Mouse (Mus musculus) lung, embryonic 16.5 days (tissue): ENCODE data around the gene Ddx1. TPM values are rescaled to one million over a fixed set of nuclear protein-coding genes. Genes with fewer than 3 reads are reported as not detected.

Experiments
- ATAC-seq: fragments of 200-750 bp; cut with Nextera tagmentation; 2 replicates; pipeline ENCODE4 v1.8.0; 2017; ENCODE audit warnings: low read depth, mild to moderate bottlenecking, moderate library complexity
- H3K27ac ChIP-seq: fragments of 300-500 bp; sonication (generic); 2 replicates; pipeline ENCODE4 v1.5.1; 2014; ENCODE audit warnings: mild to moderate bottlenecking, control low read depth, low read length
- H3K27me3 ChIP-seq: fragments of 300-500 bp; sonication (generic); 2 replicates; pipeline ENCODE4 v1.6.1; 2014; ENCODE audit warnings: low read depth, low read length, mixed read lengths; ENCODE audit not compliant: control insufficient read depth, insufficient read depth
- H3K36me3 ChIP-seq: fragments of 300-500 bp; sonication (generic); 2 replicates; pipeline ENCODE4 v1.6.1; 2014; ENCODE audit warnings: low read length; ENCODE audit not compliant: control insufficient read depth, insufficient read depth
- H3K4me1 ChIP-seq: fragments of 300-500 bp; sonication (generic); replicated peaks from 2 replicates; pipeline ENCODE4 v1.6.1; 2014; ENCODE audit warnings: low read length, mixed read lengths; ENCODE audit not compliant: control insufficient read depth, insufficient read depth
- H3K4me2 ChIP-seq: fragments of 300-500 bp; sonication (generic); 2 replicates; pipeline ENCODE4 v1.6.1; 2014; ENCODE audit warnings: low read depth, low read length, control low read depth
- H3K4me3 ChIP-seq: fragments of 300-500 bp; sonication (generic); 2 replicates; pipeline ENCODE4 v1.5.1; 2014; ENCODE audit warnings: mild to moderate bottlenecking, low read length, control low read depth
- H3K9ac ChIP-seq: fragments of 300-500 bp; sonication (generic); 2 replicates; pipeline ENCODE4 v1.6.1; 2014; ENCODE audit warnings: low read length, control low read depth
- H3K9me3 ChIP-seq: fragments of 300-500 bp; sonication (generic); 2 replicates; pipeline ENCODE4 v1.6.1; 2016; ENCODE audit warnings: low read length; ENCODE audit not compliant: control insufficient read depth
- WGBS: fragments of 180-500 bp; shearing (Covaris S2); extraction: QIAGEN DNeasy Blood & Tissue Kit; methylation state at CpG from one replicate; pipeline ENCODE4 v1.1.7; 2014; 5-methylcytosine and 5-hydroxymethylcytosine counted together
- polyA plus RNA-seq: library from polyadenylated mRNA; unstranded; fragments of >200 nt; fragmentation: Nextera tagmentation; extraction: Ambion mirVana; gene quantifications from 2 replicates; pipeline ENCODE4 v1.2.1, GENCODE M21; 2015

The Ddx1 gene
- polyA plus RNA-seq, 1 experiment from 2014 or later, result 131 TPM

GRCm38 (mm10) chr12:13177606-13178005, 71.4 kb downstream of the Ddx1 start:
- Histone ChIP-seq H3K36me3 (no peaks in the 10 kb centered on the region), H3K4me3 (no peak overlapping the region), H3K9me3 (no peaks in the 10 kb centered on the region), H3K27me3 (no peaks in the 10 kb centered on the region), H3K4me2 (no peak overlapping the region), H3K4me1 (peaks cover 17% of the 10 kb centered on the region), H3K9ac (no peak overlapping the region), H3K27ac (no peak overlapping the region)
- ATAC-seq, result no peak; the same call in 1 of the 2 replicates
- WGBS, result 38% methylated on average over 6 of the region's 6 CpGs

- Histone ChIP-seq H3K4me2 (no peak overlapping the region), H3K27ac (no peak overlapping the region), H3K36me3 (no peaks in the 10 kb centered on the region), H3K4me1 (peaks cover 13% of the 10 kb centered on the region), H3K27me3 (no peaks in the 10 kb centered on the region), H3K9me3 (no peaks in the 10 kb centered on the region), H3K4me3 (no peak overlapping the region), H3K9ac (no peak overlapping the region)
- 55% methylated on average over 3 of the region's 3 CpGs for WGBS
- ATAC-seq, result no peak
These were observed 72.1 kb downstream of the Ddx1 start for GRCm38 (mm10) chr12:13176927-13177326.

GRCm38 (mm10) chr12:13176136-13176535, 72.9 kb downstream of the Ddx1 start:
- Histone ChIP-seq H3K36me3 (no peaks in the 10 kb centered on the region), H3K9me3 (no peaks in the 10 kb centered on the region), H3K4me1 (peaks cover 9% of the 10 kb centered on the region), H3K27me3 (no peaks in the 10 kb centered on the region), H3K9ac (no peak overlapping the region), H3K4me3 (no peak overlapping the region), H3K4me2 (no peak overlapping the region), H3K27ac (no peak overlapping the region)
- WGBS, result 22% methylated on average over 2 of the region's 2 CpGs
- no peak for ATAC-seq

- Histone ChIP-seq H3K4me1 (no peaks in the 10 kb centered on the region), H3K4me3 (no peak overlapping the region), H3K27me3 (no peaks in the 10 kb centered on the region), H3K27ac (no peak overlapping the region), H3K36me3 (no peaks in the 10 kb centered on the region), H3K9ac (no peak overlapping the region), H3K4me2 (no peak overlapping the region), H3K9me3 (no peaks in the 10 kb centered on the region)
- WGBS, result 59% methylated on average over 6 of the region's 6 CpGs
- ATAC-seq, result no peak
These were observed 75.0 kb downstream of the Ddx1 start for GRCm38 (mm10) chr12:13174022-13174421.

DNA sequence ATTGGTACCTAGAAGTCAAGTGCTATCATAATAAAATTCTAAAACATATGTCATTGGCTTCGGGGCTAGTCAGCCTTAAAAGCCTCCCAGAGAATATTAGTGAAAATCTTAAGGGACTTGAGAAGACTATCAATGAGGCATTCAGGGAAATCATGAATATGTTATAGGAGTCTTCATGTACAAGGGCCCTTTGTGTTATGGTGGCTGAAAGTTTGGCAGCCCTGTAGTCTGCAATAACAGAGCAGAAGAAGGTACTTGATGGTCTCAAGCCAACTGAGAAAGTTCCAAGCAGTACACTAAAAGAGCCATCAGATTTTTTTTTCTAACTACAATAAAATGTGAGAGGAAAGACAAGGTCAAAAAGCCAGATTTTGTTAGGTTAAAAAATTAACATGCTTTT, 80.9 kb downstream of the Ddx1 start:
- ATAC-seq, result no peak
- H3K27me3 ChIP-seq, result no peaks in the 10 kb centered on the region
- no peak overlapping the region for H3K4me3 ChIP-seq
- 73% methylated on average over 1 of the region's 1 CpGs for WGBS
- no peak overlapping the region for H3K4me2 ChIP-seq
- no peak overlapping the region for H3K9ac ChIP-seq
- H3K27ac ChIP-seq, result no peak overlapping the region
- H3K4me1 ChIP-seq, result peaks cover 3% of the 10 kb centered on the region; the same call in 1 of the 2 replicates
- no peaks in the 10 kb centered on the region for H3K9me3 ChIP-seq
- no peaks in the 10 kb centered on the region for H3K36me3 ChIP-seq

GRCm38 (mm10) chr12:13167116-13167515, 81.9 kb downstream of the Ddx1 start:
- Histone ChIP-seq H3K36me3 (no peaks in the 10 kb centered on the region), H3K27ac (no peak overlapping the region), H3K9me3 (no peaks in the 10 kb centered on the region), H3K9ac (no peak overlapping the region), H3K27me3 (no peaks in the 10 kb centered on the region), H3K4me2 (no peak overlapping the region), H3K4me3 (no peak overlapping the region), H3K4me1 (peaks cover 3% of the 10 kb centered on the region; the same call in 1 of the 2 replicates)
- 80% methylated on average over 5 of the region's 5 CpGs for WGBS
- no peak for ATAC-seq

Other genes with a start within 250 kb of the Ddx1 start
- 12.1 and 12.6 TPM in 2 replicates for gene Nbas, start 19.9 kb upstream of the Ddx1 start, polyA plus RNA-seq